Mouse (Mus musculus) lung, embryonic 15.5 days (tissue): ENCODE results near the gene Olfr466. TPM values are rescaled to one million over a fixed set of nuclear protein-coding genes. Genes with fewer than 3 reads are reported as not detected.

Experiments used
- ATAC-seq: fragments of 200-750 bp; cut with Nextera tagmentation; 2 replicates; pipeline ENCODE4 v1.8.0; 2017; ENCODE audit warnings: moderate number of reproducible peaks, borderline replicate concordance; ENCODE audit not compliant: low FRiP score, low TSS enrichment; ENCODE audit errors: extremely low read depth
- H3K27ac ChIP-seq: fragments of 300-500 bp; sonication (generic); 2 replicates; pipeline ENCODE4 v1.5.1; 2015; ENCODE audit warnings: moderate library complexity, mild to moderate bottlenecking, inconsistent platforms
- H3K27me3 ChIP-seq: fragments of 300-500 bp; sonication (generic); 2 replicates; pipeline ENCODE4 v1.6.1; 2015; ENCODE audit warnings: inconsistent platforms
- H3K36me3 ChIP-seq: fragments of 300-500 bp; sonication (generic); 2 replicates; pipeline ENCODE4 v1.6.1; 2015; ENCODE audit warnings: inconsistent platforms
- H3K4me1 ChIP-seq: fragments of 300-500 bp; sonication (generic); 2 replicates; pipeline ENCODE4 v1.6.1; 2015; ENCODE audit warnings: inconsistent platforms
- H3K4me2 ChIP-seq: fragments of 300-500 bp; sonication (generic); 2 replicates; pipeline ENCODE4 v1.6.1; 2015; ENCODE audit warnings: inconsistent platforms, mild to moderate bottlenecking, moderate library complexity
- H3K4me3 ChIP-seq: fragments of 300-500 bp; sonication (generic); 2 replicates; pipeline ENCODE4 v1.5.1; 2015; ENCODE audit warnings: mild to moderate bottlenecking, inconsistent platforms
- H3K9ac ChIP-seq: fragments of 300-500 bp; sonication (generic); 2 replicates; pipeline ENCODE4 v1.6.1; 2015; ENCODE audit warnings: inconsistent platforms
- H3K9me3 ChIP-seq: fragments of 300-500 bp; sonication (generic); 2 replicates; pipeline ENCODE4 v1.6.1; 2016; ENCODE audit warnings: inconsistent platforms
- WGBS: fragments of 180-500 bp; shearing (Covaris S2); methylation state at CpG from one replicate; pipeline ENCODE4 v1.1.7; 2015; 5-methylcytosine and 5-hydroxymethylcytosine counted together
- polyA plus RNA-seq: library from polyadenylated mRNA; unstranded; fragments of >200 nt; fragmentation: Nextera tagmentation; extraction: Ambion mirVana; gene quantifications from 2 replicates; pipeline ENCODE4 v1.2.1, GENCODE M21; 2015

Olfr466 gene
- polyA plus RNA-seq, result not detected in 2 replicates

DNA sequence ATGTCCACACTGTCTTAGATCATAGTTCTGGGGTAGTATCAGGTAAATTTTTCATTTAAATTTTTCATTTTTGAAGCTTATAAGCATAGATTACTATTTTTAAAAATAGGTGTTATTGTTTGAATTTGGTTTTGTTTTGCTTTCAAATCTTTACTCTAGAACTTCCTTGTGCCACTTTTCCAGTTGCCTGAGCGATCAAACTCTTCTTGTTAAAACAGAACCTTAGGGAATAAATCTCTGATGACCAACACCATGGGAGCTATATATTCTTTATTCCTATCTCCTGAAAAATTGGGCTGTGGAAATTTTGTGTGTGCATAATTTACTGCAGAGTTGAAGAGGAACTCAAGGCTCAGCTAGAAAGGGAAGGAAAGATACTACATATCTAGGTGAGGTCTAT, at the start of gene Olfr466:
Gene Olfr466, plus strand, starts transcription at position 301 of the 400 bp plus-strand sequence.
- no peak for ATAC-seq
- H3K4me3 ChIP-seq, result no peak within 1 kb of the TSS
- H3K9me3 ChIP-seq, result no peaks in the 10 kb centered on the region
- H3K27ac ChIP-seq, result no peak within 1 kb of the TSS
- no peak within 1 kb of the TSS for H3K9ac ChIP-seq
- H3K36me3 ChIP-seq, result no peaks in the 10 kb centered on the region
- 70% methylated on average over 1 of the region's 1 CpGs for WGBS
- no peak within 1 kb of the TSS for H3K4me2 ChIP-seq
- no peaks in the 10 kb centered on the region for H3K27me3 ChIP-seq
- no peaks in the 10 kb centered on the region for H3K4me1 ChIP-seq

DNA sequence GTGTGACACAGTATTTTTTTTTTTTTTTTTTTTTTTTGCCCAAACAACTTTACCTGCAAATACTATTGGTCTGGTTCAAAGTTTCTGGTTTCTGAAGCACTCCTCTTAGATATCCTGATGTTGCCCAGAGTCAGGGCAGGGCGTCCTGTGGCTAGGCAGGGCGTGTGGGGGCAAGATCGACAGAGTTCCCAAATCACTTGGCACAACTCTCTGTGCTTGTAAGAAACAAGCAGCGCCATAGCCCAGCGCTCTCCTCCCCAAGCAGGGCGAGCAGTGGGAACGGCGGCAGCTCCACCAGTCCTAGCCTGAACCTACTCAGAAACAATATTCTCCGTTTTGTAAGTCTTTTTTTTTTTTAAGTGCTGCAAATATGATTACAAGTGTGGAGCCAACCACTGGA, 49.4 kb upstream of the Olfr466 start:
- H3K36me3 ChIP-seq, result peaks cover 5% of the 10 kb centered on the region; the same call in 1 of the 2 replicates
- no peak for ATAC-seq
- H3K4me3 ChIP-seq, result no peak overlapping the region
- peaks cover 3% of the 10 kb centered on the region; the same call in 1 of the 2 replicates for H3K9me3 ChIP-seq
- H3K27me3 ChIP-seq, result no peaks in the 10 kb centered on the region
- H3K4me1 ChIP-seq, result no peaks in the 10 kb centered on the region
- no peak overlapping the region for H3K4me2 ChIP-seq
- 93% methylated on average over 9 of the region's 9 CpGs for WGBS
- no peak overlapping the region for H3K27ac ChIP-seq
- no peak overlapping the region for H3K9ac ChIP-seq

DNA sequence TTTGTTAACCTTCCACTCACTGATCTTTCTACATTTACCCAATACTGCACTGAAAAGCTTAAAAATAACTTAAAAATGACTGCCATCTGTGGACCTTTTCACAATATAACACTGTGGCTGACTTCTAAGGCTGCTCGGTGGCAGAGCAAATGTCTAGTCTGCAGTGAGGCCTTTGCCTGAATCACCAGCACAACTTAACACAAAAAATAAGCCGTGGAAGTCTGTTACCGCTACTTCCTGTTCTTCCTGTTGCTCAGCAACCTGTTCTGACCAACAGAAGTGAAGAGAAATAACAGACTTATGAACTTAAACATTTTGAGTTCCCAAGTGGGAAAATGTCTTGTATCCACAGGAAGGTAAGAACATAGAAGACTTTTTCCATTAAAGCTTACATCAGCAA, 48.8 kb upstream of the Olfr466 start:
- H3K27ac ChIP-seq, result no peak overlapping the region
- H3K9ac ChIP-seq, result no peak overlapping the region
- H3K4me1 ChIP-seq, result no peaks in the 10 kb centered on the region
- 88% methylated on average over 3 of the region's 3 CpGs for WGBS
- peaks cover 5% of the 10 kb centered on the region; the same call in 1 of the 2 replicates for H3K36me3 ChIP-seq
- no peaks in the 10 kb centered on the region for H3K27me3 ChIP-seq
- H3K9me3 ChIP-seq, result peaks cover 7% of the 10 kb centered on the region
- ATAC-seq, result no peak
- H3K4me3 ChIP-seq, result no peak overlapping the region
- H3K4me2 ChIP-seq, result no peak overlapping the region

DNA sequence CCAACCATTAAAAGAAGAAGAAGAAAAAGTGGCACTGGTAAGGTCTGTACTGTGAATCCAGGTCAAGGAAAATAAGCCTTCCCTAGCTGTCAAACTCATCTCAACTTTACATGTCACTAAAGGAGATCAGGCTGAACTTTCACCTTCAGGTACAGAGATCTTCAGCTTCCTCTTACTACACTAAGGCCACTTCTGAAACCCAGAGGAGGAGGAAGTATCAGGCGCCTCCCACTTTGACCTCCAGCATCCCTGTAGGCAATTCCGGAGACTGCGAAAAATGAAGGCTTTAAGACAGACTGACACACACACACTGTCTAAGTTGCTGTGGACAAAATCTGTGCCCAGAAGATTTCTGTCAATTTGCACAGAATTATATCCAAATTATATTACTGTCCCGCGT, 38.1 kb upstream of the Olfr466 start:
- no peaks in the 10 kb centered on the region; the same call in 1 of the 2 replicates for H3K36me3 ChIP-seq
- H3K27ac ChIP-seq, result peak overlapping the region; percentile 92
- H3K4me2 ChIP-seq, result peak overlapping the region; percentile 70
- no peak for ATAC-seq
- no peaks in the 10 kb centered on the region for H3K9me3 ChIP-seq
- under 1% methylated on average over 5 of the region's 5 CpGs for WGBS
- peak overlapping the region; percentile 88 for H3K4me3 ChIP-seq
- peaks cover 5% of the 10 kb centered on the region; the same call in 1 of the 2 replicates for H3K4me1 ChIP-seq
- no peaks in the 10 kb centered on the region for H3K27me3 ChIP-seq
- H3K9ac ChIP-seq, result peak overlapping the region; percentile 90

DNA sequence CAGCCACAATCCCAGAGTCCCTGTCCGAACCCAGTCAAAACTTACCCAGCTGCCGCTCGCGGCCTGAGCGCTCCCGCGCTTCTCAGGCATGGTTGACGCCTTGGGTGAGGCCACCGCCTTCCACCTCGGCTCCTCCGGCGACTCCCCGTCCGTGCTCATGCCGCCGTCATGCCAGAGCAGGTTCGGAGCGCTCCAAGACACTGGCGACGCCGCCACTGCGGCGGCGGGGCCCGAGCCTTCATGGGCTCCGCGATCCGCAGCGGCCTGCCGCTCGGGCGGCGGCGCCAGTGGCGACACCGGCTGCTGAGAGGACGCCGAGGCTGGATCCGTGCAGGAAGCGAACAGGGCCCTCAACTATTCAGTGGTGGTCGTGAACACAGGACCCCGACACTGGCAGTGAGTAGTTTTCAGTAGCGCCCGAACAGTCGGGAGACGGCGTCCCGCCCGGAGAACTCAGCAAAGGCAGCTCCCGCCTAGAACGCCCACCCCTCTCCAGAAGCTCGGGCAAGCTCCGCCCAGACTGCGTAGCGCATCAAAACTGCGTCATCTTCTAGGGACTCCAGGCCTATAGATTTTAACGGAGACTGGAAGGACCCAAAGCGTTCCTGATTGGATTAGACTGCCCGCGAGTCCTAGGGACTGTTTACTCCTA, 37.5 kb upstream of the Olfr466 start, which contains the start of gene Mfsd14b:
Gene Mfsd14b, minus strand, starts transcription at position 517 of the 652 bp plus-strand sequence.
- Histone ChIP-seq H3K9me3 (no peaks in the 10 kb centered on the region), H3K27me3 (no peaks in the 10 kb centered on the region), H3K27ac (peak within 1 kb of the TSS; percentile 92), H3K36me3 (no peaks in the 10 kb centered on the region), H3K4me2 (peak within 1 kb of the TSS; percentile 70), H3K4me3 (peak within 1 kb of the TSS; percentile 88), H3K4me1 (peaks cover 5% of the 10 kb centered on the region; the same call in 1 of the 2 replicates), H3K9ac (peak within 1 kb of the TSS; percentile 90)
- under 1% methylated on average over 60 of the region's 60 CpGs for WGBS
- peak; percentile 99 for ATAC-seq

DNA sequence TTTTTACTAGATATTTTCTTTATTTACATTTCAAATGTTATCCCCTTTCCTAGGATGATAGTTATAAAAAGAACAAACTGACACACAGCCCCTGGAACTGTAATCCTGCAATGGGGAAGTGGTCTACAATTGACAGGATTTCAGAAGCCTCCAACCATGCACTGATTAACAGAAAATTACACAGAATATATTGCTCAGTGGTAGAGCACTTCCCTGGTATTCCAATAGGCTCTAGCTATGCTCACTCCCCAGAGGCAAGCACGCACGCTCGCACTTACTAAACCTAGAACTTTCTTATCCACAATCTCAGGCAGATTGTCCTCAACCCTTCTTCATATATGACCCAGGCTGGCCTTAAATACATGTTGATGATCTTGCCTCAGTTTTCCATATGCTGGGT, 36.8 kb upstream of the Olfr466 start:
- Histone ChIP-seq H3K9ac (peak overlapping the region; percentile 90), H3K36me3 (no peaks in the 10 kb centered on the region), H3K9me3 (no peaks in the 10 kb centered on the region), H3K27me3 (no peaks in the 10 kb centered on the region), H3K4me1 (peaks cover 5% of the 10 kb centered on the region; the same call in 1 of the 2 replicates), H3K4me2 (peak overlapping the region; percentile 70), H3K4me3 (peak overlapping the region; percentile 88), H3K27ac (peak overlapping the region; percentile 92)
- 0 out of 2 replicates have a peak, but pooled peaks have one; percentile 36 for ATAC-seq
- WGBS, result 62% methylated on average over 3 of the region's 3 CpGs

DNA sequence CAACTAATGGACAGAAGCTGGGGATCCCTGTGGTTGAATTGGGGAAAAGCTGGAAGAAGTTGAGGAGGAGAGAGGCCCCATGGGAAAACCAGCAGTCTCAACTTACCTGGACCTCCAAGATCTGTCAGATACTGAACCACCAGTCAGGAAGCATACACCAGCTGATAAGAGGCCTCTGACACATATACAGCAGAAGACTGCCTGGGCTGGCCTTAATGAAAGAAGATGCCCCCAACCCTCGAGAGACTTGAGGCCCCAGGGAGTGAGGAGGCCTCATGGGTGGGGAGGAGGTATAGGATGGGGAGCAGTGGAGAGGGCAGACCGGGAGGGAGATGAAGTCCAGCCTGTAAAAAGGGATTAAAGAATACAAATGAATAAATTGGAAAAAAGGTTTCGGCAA, 29.1 kb upstream of the Olfr466 start:
- 62% methylated on average over 3 of the region's 3 CpGs for WGBS
- Histone ChIP-seq H3K36me3 (no peaks in the 10 kb centered on the region), H3K9me3 (no peaks in the 10 kb centered on the region), H3K4me2 (no peak overlapping the region), H3K4me3 (no peak overlapping the region), H3K27me3 (no peaks in the 10 kb centered on the region), H3K9ac (no peak overlapping the region), H3K27ac (no peak overlapping the region), H3K4me1 (no peaks in the 10 kb centered on the region)
- no peak for ATAC-seq

DNA sequence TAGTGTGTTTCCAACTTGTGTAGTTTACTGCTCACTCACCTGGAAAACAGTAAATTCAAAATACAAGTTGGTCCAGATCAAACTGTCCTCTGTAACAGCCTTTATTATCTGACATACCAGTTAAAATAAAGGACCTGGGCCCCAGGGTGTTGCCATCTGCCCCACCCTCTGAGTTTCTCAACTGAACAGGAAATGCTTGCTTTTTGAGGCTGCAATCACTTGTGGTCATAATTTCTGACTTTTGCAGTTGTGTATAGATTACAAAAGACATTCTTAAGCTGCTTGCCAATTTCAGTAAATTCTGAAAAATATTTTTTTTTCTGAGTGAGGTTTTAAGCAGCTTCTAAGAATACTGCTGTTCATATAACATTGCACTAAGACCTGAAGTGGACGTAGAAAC, 27.9 kb upstream of the Olfr466 start:
- Histone ChIP-seq H3K4me2 (no peak overlapping the region), H3K4me1 (no peaks in the 10 kb centered on the region), H3K27ac (no peak overlapping the region), H3K9me3 (no peaks in the 10 kb centered on the region), H3K36me3 (no peaks in the 10 kb centered on the region), H3K4me3 (no peak overlapping the region), H3K9ac (no peak overlapping the region), H3K27me3 (no peaks in the 10 kb centered on the region)
- 80% methylated on average over 1 of the region's 1 CpGs for WGBS
- ATAC-seq, result no peak

DNA sequence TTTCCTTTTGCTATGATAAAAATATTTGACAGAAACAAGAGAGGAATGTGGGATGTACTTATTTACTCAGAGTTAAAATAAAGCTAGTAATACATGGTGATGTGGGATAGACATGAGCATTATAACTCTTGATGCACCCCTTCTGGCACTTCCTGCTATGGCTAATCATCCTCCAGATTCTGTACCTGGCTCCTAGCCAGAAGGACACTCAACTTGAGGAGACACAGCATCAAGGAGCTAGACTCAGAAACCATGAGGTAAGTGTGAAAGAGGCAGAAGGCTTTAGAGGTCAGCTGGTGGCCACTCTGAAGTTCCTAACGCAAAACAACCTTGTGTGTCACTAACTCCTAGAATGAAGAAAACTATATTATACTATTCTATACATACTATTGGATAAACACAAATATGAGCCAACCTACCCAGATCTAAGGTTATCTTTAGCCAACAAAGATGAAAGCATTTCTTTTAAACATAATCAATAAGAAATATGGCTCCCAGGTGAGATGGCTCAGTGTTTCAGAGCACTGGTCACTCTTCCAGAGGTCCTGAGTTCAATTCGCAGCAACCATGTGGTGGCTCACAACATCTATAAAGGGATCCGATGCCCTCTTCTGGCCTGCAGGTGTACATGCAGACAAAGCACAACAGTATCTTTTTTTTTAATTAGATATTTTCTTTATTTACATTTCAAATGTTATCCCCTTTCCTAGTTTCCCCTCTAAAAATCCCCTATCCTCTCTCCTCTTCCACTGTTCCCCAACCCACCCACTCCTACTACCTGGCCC, 22.8 kb upstream of the Olfr466 start:
- Histone ChIP-seq H3K27me3 (no peaks in the 10 kb centered on the region), H3K4me2 (no peak overlapping the region), H3K9ac (no peak overlapping the region), H3K4me3 (no peak overlapping the region), H3K9me3 (no peaks in the 10 kb centered on the region), H3K36me3 (no peaks in the 10 kb centered on the region), H3K27ac (no peak overlapping the region), H3K4me1 (no peaks in the 10 kb centered on the region)
- ATAC-seq, result no peak
- WGBS, result 62% methylated on average over 3 of the region's 3 CpGs

DNA sequence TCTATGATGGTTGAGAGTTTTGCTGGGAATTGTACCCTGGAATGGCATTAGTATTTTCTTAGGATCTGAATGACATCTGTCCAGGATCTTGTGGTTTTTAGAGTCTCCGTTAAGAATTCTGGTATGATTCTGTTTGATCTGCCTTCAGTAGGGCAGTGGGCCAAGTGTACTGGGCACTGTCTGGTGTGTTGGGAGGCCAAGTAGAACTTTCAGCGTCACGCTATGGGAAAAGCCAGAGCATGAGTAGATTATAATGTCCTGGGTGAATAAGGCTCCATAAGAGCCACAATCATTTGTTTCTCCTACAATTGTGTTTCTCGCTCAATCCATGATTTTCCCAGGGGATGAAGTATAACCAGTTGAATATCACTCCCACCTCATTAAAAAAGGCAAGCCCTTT, 12.3 kb upstream of the Olfr466 start, which contains the start of gene Olfr465-ps1:
Gene Olfr465-ps1, plus strand, starts transcription at position 301 of the 400 bp plus-strand sequence.
- no peaks in the 10 kb centered on the region for H3K27me3 ChIP-seq
- H3K27ac ChIP-seq, result no peak within 1 kb of the TSS
- no peak for ATAC-seq
- no peaks in the 10 kb centered on the region for H3K36me3 ChIP-seq
- H3K4me3 ChIP-seq, result no peak within 1 kb of the TSS
- no peak within 1 kb of the TSS for H3K4me2 ChIP-seq
- H3K9me3 ChIP-seq, result no peaks in the 10 kb centered on the region; the same call in 1 of the 2 replicates
- WGBS, result 85% methylated on average over 4 of the region's 4 CpGs
- H3K9ac ChIP-seq, result no peak within 1 kb of the TSS
- H3K4me1 ChIP-seq, result no peaks in the 10 kb centered on the region

DNA sequence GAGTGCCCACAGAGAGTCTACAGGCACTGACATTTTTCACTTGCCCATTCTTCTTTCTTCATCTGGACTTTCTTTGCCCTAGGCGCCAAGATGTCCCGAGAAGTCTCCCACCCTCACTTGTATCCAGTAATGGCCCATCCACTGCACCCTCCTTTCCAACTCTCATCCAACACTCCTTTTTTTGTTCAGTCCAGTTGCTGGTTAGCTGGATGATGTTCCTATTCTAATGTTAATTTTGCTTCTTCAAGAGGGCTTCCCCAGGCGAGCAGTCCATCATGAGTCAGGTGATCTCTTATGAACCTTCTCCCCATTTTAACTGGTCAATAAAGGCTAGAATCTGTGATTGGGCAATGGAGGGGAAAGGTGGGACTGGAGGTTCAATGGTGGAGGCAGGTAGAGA, 24.1 kb downstream of the Olfr466 start:
- Histone ChIP-seq H3K4me3 (no peak overlapping the region), H3K27me3 (no peaks in the 10 kb centered on the region), H3K4me2 (no peak overlapping the region), H3K27ac (no peak overlapping the region), H3K36me3 (no peaks in the 10 kb centered on the region), H3K9ac (no peak overlapping the region), H3K9me3 (no peaks in the 10 kb centered on the region), H3K4me1 (no peaks in the 10 kb centered on the region)
- ATAC-seq, result no peak
- WGBS, result 81% methylated on average over 3 of the region's 3 CpGs
